Mouse (Mus musculus) small intestine, adult 2 months (tissue): Measurements from ENCODE around the gene Cbfa2t3. TPM values are rescaled to one million over a fixed set of nuclear protein-coding genes. Genes with fewer than 3 reads are reported as not detected.

ENCODE experiments used
- H3K27ac ChIP-seq: fragments of 200-500 bp; 2 replicates; pipeline ENCODE4 v1.5.1; 2012; ENCODE audit warnings: low read depth, low read length, control low read depth, inconsistent platforms; ENCODE audit not compliant: insufficient read depth
- H3K27me3 ChIP-seq: fragments of 200-500 bp; 2 replicates; pipeline ENCODE4 v1.6.1; 2012; ENCODE audit warnings: mild to moderate bottlenecking, moderate library complexity, low read length, inconsistent platforms; ENCODE audit not compliant: control insufficient read depth, insufficient read depth
- H3K36me3 ChIP-seq: fragments of 200-500 bp; 2 replicates; pipeline ENCODE4 v1.6.1; 2012; ENCODE audit warnings: mild to moderate bottlenecking, low read length, control low read depth, inconsistent platforms; ENCODE audit not compliant: control insufficient read depth, insufficient read depth
- H3K4me1 ChIP-seq: fragments of 200-500 bp; 2 replicates; pipeline ENCODE4 v1.6.1; 2012; ENCODE audit warnings: low read length, inconsistent platforms, mixed read lengths; ENCODE audit not compliant: control insufficient read depth, insufficient read depth, insufficient read length
- H3K4me3 ChIP-seq: fragments of 200-500 bp; 2 replicates; pipeline ENCODE4 v1.5.1; 2012; ENCODE audit warnings: low read depth, mild to moderate bottlenecking, control low read depth, inconsistent platforms, low read length, moderate library complexity
- CTCF ChIP-seq: fragments of 200-500 bp; IDR thresholded peaks from 2 replicates; pipeline ENCODE4 v1.5.1; 2012; ENCODE audit warnings: low read depth, mild to moderate bottlenecking, control low read depth, inconsistent platforms, low read length, moderate library complexity, mixed read lengths; ENCODE audit not compliant: insufficient replicate concordance, insufficient read length; ENCODE audit errors: extremely low read depth
- POLR2A ChIP-seq: fragments of 200-500 bp; IDR thresholded peaks from 2 replicates; pipeline ENCODE4 v1.6.1; 2012; ENCODE audit warnings: low read depth, mild to moderate bottlenecking, control low read depth, inconsistent platforms, low read length, moderate library complexity
- WGBS: fragments of 180-500 bp; shearing (Covaris S2); methylation state at CpG from one replicate; pipeline ENCODE4 v1.1.7; 2018; 5-methylcytosine and 5-hydroxymethylcytosine counted together
- polyA plus RNA-seq: library from polyadenylated mRNA; depleted of rRNA; stranded (reverse); fragments of >200 nt; gene quantifications from 2 replicates; pipeline ENCODE4 v1.2.3, GENCODE M21; 2012

Cbfa2t3 gene
- polyA plus RNA-seq, 1 experiment: 14.8 TPM

GRCm38 (mm10) chr8:122648192-122648970, 50.5 kb downstream of the Cbfa2t3 start:
- WGBS: 72% methylated on average over 15 of the region's 15 CpGs
- H3K36me3 ChIP-seq: no peaks in the 10 kb centered on the region
- TF ChIP-seq POLR2A: no peak
- no peak for TF ChIP-seq CTCF

GRCm38 (mm10) chr8:122646337-122646736, 52.6 kb downstream of the Cbfa2t3 start:
- TF ChIP-seq CTCF (no peak), POLR2A (no peak)
- no peak overlapping the region for H3K4me3 ChIP-seq
- no peaks in the 10 kb centered on the region for H3K4me1 ChIP-seq
- H3K27me3 ChIP-seq: no peaks in the 10 kb centered on the region
- H3K27ac ChIP-seq: no peak overlapping the region
- no peaks in the 10 kb centered on the region for H3K36me3 ChIP-seq
- WGBS: 88% methylated on average over 16 of the region's 16 CpGs

More at GRCm38 (mm10) chr8:122648192-122648970, 50.5 kb downstream of the Cbfa2t3 start:
- Histone ChIP-seq H3K27me3 (no peaks in the 10 kb centered on the region), H3K4me1 (no peaks in the 10 kb centered on the region), H3K27ac (no peak overlapping the region), H3K4me3 (no peak overlapping the region)

- no peak for TF ChIP-seq CTCF
- no peak for TF ChIP-seq POLR2A
- Histone ChIP-seq H3K4me1 (no peaks in the 10 kb centered on the region), H3K36me3 (no peaks in the 10 kb centered on the region), H3K27ac (no peak overlapping the region), H3K4me3 (no peak overlapping the region), H3K27me3 (no peaks in the 10 kb centered on the region)
- 72% methylated on average over 6 of the region's 6 CpGs for WGBS
These were observed 54.5 kb downstream of the Cbfa2t3 start for GRCm38 (mm10) chr8:122644175-122644954.

GRCm38 (mm10) chr8:122642071-122642470, 56.8 kb downstream of the Cbfa2t3 start:
- no peaks in the 10 kb centered on the region for H3K27me3 ChIP-seq
- no peak overlapping the region for H3K27ac ChIP-seq
- peaks cover 4% of the 10 kb centered on the region for H3K4me1 ChIP-seq
- no peak overlapping the region for H3K4me3 ChIP-seq
- WGBS: 35% methylated on average over 9 of the region's 9 CpGs
- no peak for TF ChIP-seq CTCF
- no peak for TF ChIP-seq POLR2A
- no peaks in the 10 kb centered on the region for H3K36me3 ChIP-seq

GRCm38 (mm10) chr8:122641406-122641805, 57.5 kb downstream of the Cbfa2t3 start:
- Histone ChIP-seq H3K36me3 (no peaks in the 10 kb centered on the region), H3K27me3 (no peaks in the 10 kb centered on the region), H3K4me1 (peaks cover 10% of the 10 kb centered on the region), H3K4me3 (no peak overlapping the region), H3K27ac (no peak overlapping the region)
- WGBS: 93% methylated on average over 15 of the region's 15 CpGs
- TF ChIP-seq CTCF (no peak), POLR2A (no peak)

GRCm38 (mm10) chr8:122640825-122641224, 58.1 kb downstream of the Cbfa2t3 start:
- Histone ChIP-seq H3K27ac (no peak overlapping the region), H3K4me1 (peaks cover 13% of the 10 kb centered on the region), H3K27me3 (no peaks in the 10 kb centered on the region), H3K36me3 (no peaks in the 10 kb centered on the region), H3K4me3 (no peak overlapping the region)
- 78% methylated on average over 4 of the region's 4 CpGs for WGBS
- no peak for TF ChIP-seq CTCF
- TF ChIP-seq POLR2A: no peak

GRCm38 (mm10) chr8:122639521-122640248, 59.2 kb downstream of the Cbfa2t3 start:
- Histone ChIP-seq H3K4me1 (peaks cover 22% of the 10 kb centered on the region), H3K36me3 (no peaks in the 10 kb centered on the region), H3K27me3 (no peaks in the 10 kb centered on the region), H3K27ac (no peak overlapping the region), H3K4me3 (no peak overlapping the region)
- TF ChIP-seq CTCF (no peak), POLR2A (no peak)
- 42% methylated on average over 16 of the region's 16 CpGs for WGBS
